Mouse (Mus musculus): Measurements from ENCODE around the gene Fnip2. TPM values are rescaled to one million over a fixed set of nuclear protein-coding genes. Genes with fewer than 3 reads are reported as not detected.

Fnip2 gene
- polyA plus RNA-seq, 1 experiment from 2014 or later = 6.2 TPM

DNA sequence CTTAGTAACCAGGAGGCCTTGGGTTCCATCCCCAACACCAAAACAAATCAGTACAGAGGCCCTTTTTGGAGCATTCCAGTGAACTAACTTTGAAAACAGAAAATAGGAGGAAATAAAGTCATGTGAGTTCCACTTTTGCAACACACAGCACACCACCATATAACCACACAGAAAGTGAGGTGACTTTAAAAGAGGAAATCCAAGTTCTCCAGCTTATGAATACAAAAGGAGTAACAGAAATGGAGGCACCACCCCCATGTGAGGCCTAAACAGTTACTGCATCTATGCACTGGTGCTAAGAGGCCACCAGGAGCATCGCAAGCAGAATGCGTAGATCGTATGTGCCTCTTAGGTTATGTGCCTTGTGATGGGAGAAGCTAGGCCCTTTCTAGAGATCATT, 129.3 kb downstream of the Fnip2 start:
- Histone ChIP-seq H3K9me3 (replicated peaks; ENCODE audit: control insufficient read depth, low read length) (no peaks in the 10 kb centered on the region), H3K4me3 (ENCODE audit: low read depth, low read length) (no peak overlapping the region), H3K9ac (ENCODE audit: low read depth, low read length) (no peak overlapping the region), H3K27me3 (ENCODE audit: control insufficient read depth, insufficient read depth, low read length) (no peaks in the 10 kb centered on the region), H3K36me3 (ENCODE audit: control insufficient read depth, insufficient read depth, low read length) (no peaks in the 10 kb centered on the region), H3K27ac (ENCODE audit: low read depth, low read length) (no peak overlapping the region), H3K4me1 (ENCODE audit: control insufficient read depth, insufficient read depth, low read length) (no peaks in the 10 kb centered on the region), H3K4me2 (no peak overlapping the region)
- no peak for ATAC-seq (replicated peaks; ENCODE audit: insufficient number of reproducible peaks, low FRiP score, low TSS enrichment)
- WGBS (ENCODE audit: insufficient replicate concordance) = 95% methylated on average over 3 of the region's 3 CpGs

- H3K4me1 ChIP-seq (ENCODE audit: control insufficient read depth, insufficient read depth, low read length) = no peaks in the 10 kb centered on the region
- no peak overlapping the region for H3K4me3 ChIP-seq (ENCODE audit: low read depth, low read length)
- no peak for ATAC-seq (replicated peaks; ENCODE audit: insufficient number of reproducible peaks, low FRiP score, low TSS enrichment)
- no peak overlapping the region for H3K9ac ChIP-seq (ENCODE audit: low read depth, low read length)
- no peaks in the 10 kb centered on the region for H3K36me3 ChIP-seq (ENCODE audit: control insufficient read depth, insufficient read depth, low read length)
- no peaks in the 10 kb centered on the region for H3K27me3 ChIP-seq (ENCODE audit: control insufficient read depth, insufficient read depth, low read length)
- 82% methylated on average over 7 of the region's 7 CpGs for WGBS (ENCODE audit: insufficient replicate concordance)
- H3K9me3 ChIP-seq (replicated peaks; ENCODE audit: control insufficient read depth, low read length) = no peaks in the 10 kb centered on the region
- no peak overlapping the region for H3K4me2 ChIP-seq
- H3K27ac ChIP-seq (ENCODE audit: low read depth, low read length) = no peak overlapping the region
These were observed 131.4 kb downstream of the Fnip2 start for GRCm38 (mm10) chr3:79436186-79436585.

- 55% methylated on average over 5 of the region's 5 CpGs for WGBS (ENCODE audit: insufficient replicate concordance)
- no peak overlapping the region for H3K4me3 ChIP-seq (ENCODE audit: low read depth, low read length)
- H3K27me3 ChIP-seq (ENCODE audit: control insufficient read depth, insufficient read depth, low read length) = no peaks in the 10 kb centered on the region
- H3K27ac ChIP-seq (ENCODE audit: low read depth, low read length) = no peak overlapping the region
- H3K9ac ChIP-seq (ENCODE audit: low read depth, low read length) = no peak overlapping the region
- H3K4me2 ChIP-seq = no peak overlapping the region
- no peaks in the 10 kb centered on the region for H3K9me3 ChIP-seq (replicated peaks; ENCODE audit: control insufficient read depth, low read length)
- H3K4me1 ChIP-seq (ENCODE audit: control insufficient read depth, insufficient read depth, low read length) = no peaks in the 10 kb centered on the region
- no peak for ATAC-seq (replicated peaks; ENCODE audit: insufficient number of reproducible peaks, low FRiP score, low TSS enrichment)
- no peaks in the 10 kb centered on the region for H3K36me3 ChIP-seq (ENCODE audit: control insufficient read depth, insufficient read depth, low read length)
These were observed 132.6 kb downstream of the Fnip2 start for GRCm38 (mm10) chr3:79434985-79435384.

DNA sequence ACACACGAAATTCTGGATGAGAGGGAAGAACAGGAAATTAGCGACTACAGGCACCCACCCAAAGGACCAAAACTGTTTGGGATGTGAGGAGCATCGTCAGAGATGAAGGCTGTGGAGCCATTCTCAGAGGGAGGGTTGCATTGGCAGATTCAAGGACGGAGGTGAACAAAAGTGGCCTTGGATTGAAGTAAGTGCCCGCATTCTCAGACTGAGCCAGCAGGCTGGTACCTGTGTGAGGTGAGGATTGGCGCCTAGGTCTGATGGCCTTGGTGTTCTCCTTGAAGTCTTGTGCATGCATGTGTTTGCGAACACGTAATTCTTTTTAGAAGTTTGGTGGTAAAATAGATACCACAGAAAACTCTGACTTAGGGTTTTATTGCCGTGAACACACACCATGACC, 133.2 kb downstream of the Fnip2 start:
- Histone ChIP-seq H3K4me1 (ENCODE audit: control insufficient read depth, insufficient read depth, low read length) (no peaks in the 10 kb centered on the region), H3K27ac (ENCODE audit: low read depth, low read length) (no peak overlapping the region), H3K36me3 (ENCODE audit: control insufficient read depth, insufficient read depth, low read length) (no peaks in the 10 kb centered on the region), H3K4me3 (ENCODE audit: low read depth, low read length) (no peak overlapping the region), H3K27me3 (ENCODE audit: control insufficient read depth, insufficient read depth, low read length) (no peaks in the 10 kb centered on the region), H3K9me3 (replicated peaks; ENCODE audit: control insufficient read depth, low read length) (no peaks in the 10 kb centered on the region), H3K4me2 (no peak overlapping the region), H3K9ac (ENCODE audit: low read depth, low read length) (no peak overlapping the region)
- WGBS (ENCODE audit: insufficient replicate concordance) = 69% methylated on average over 9 of the region's 9 CpGs
- ATAC-seq (replicated peaks; ENCODE audit: insufficient number of reproducible peaks, low FRiP score, low TSS enrichment) = no peak

DNA sequence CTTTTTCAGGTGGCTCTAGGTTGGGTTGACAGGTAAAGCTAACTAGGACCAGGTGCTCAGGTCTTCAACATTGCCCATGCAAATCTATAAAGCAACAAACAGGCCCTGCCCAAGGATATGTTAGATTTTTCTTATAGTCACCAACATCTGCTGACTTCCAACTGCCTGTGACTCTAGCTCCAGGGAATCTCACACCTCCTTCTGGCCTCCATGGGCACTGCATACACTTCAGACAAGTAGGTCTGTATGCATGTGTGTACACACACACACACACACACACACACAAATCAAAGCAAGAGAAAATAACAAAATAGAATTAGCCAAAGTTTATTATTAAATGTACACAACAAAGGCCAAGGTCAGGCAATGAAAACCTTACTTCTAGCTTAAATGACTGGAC, 134.0 kb downstream of the Fnip2 start:
- H3K9me3 ChIP-seq (replicated peaks; ENCODE audit: control insufficient read depth, low read length) = no peaks in the 10 kb centered on the region
- no peaks in the 10 kb centered on the region for H3K36me3 ChIP-seq (ENCODE audit: control insufficient read depth, insufficient read depth, low read length)
- no peak overlapping the region for H3K4me2 ChIP-seq
- ATAC-seq (replicated peaks; ENCODE audit: insufficient number of reproducible peaks, low FRiP score, low TSS enrichment) = no peak
- H3K27ac ChIP-seq (ENCODE audit: low read depth, low read length) = no peak overlapping the region
- H3K27me3 ChIP-seq (ENCODE audit: control insufficient read depth, insufficient read depth, low read length) = no peaks in the 10 kb centered on the region
- H3K4me1 ChIP-seq (ENCODE audit: control insufficient read depth, insufficient read depth, low read length) = no peaks in the 10 kb centered on the region
- H3K9ac ChIP-seq (ENCODE audit: low read depth, low read length) = no peak overlapping the region
- no peak overlapping the region for H3K4me3 ChIP-seq (ENCODE audit: low read depth, low read length)

- ATAC-seq (replicated peaks; ENCODE audit: insufficient number of reproducible peaks, low FRiP score, low TSS enrichment) = no peak
- H3K36me3 ChIP-seq (ENCODE audit: control insufficient read depth, insufficient read depth, low read length) = no peaks in the 10 kb centered on the region
- H3K4me2 ChIP-seq = no peak overlapping the region
- H3K4me3 ChIP-seq (ENCODE audit: low read depth, low read length) = no peak overlapping the region
- no peak overlapping the region for H3K27ac ChIP-seq (ENCODE audit: low read depth, low read length)
- WGBS (ENCODE audit: insufficient replicate concordance) = 82% methylated on average over 1 of the region's 1 CpGs
- H3K9ac ChIP-seq (ENCODE audit: low read depth, low read length) = no peak overlapping the region
- no peaks in the 10 kb centered on the region for H3K4me1 ChIP-seq (ENCODE audit: control insufficient read depth, insufficient read depth, low read length)
- H3K9me3 ChIP-seq (replicated peaks; ENCODE audit: control insufficient read depth, low read length) = no peaks in the 10 kb centered on the region
- no peaks in the 10 kb centered on the region for H3K27me3 ChIP-seq (ENCODE audit: control insufficient read depth, insufficient read depth, low read length)
These were observed 142.2 kb downstream of the Fnip2 start for GRCm38 (mm10) chr3:79425441-79425840.

DNA sequence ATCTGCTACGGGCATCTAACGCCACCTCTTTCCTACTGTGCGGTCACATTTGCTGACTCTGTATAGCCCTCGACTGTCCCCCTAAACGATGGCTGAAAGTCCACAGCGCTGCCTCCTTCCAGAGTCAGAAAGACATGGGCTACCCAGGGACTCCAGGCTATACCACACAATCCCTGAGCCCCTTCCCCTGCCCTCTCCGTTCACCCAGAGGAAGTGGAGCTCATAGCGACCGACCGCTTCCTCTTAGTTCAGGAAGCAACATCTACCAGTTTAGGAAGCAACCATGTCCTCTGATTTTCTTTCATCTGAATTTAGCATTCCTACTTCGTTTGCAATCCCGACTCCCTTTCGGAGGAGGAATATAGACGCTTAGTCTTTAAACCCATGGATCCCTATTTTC, 148.7 kb downstream of the Fnip2 start:
- H3K9me3 ChIP-seq (replicated peaks; ENCODE audit: control insufficient read depth, low read length) = no peaks in the 10 kb centered on the region
- WGBS (ENCODE audit: insufficient replicate concordance) = 86% methylated on average over 14 of the region's 14 CpGs
- no peak for ATAC-seq (replicated peaks; ENCODE audit: insufficient number of reproducible peaks, low FRiP score, low TSS enrichment)
- H3K36me3 ChIP-seq (ENCODE audit: control insufficient read depth, insufficient read depth, low read length) = no peaks in the 10 kb centered on the region
- H3K27me3 ChIP-seq (ENCODE audit: control insufficient read depth, insufficient read depth, low read length) = no peaks in the 10 kb centered on the region
- no peak overlapping the region for H3K9ac ChIP-seq (ENCODE audit: low read depth, low read length)
- H3K27ac ChIP-seq (ENCODE audit: low read depth, low read length) = no peak overlapping the region
- H3K4me2 ChIP-seq = no peak overlapping the region
- H3K4me3 ChIP-seq (ENCODE audit: low read depth, low read length) = no peak overlapping the region
- H3K4me1 ChIP-seq (ENCODE audit: control insufficient read depth, insufficient read depth, low read length) = no peaks in the 10 kb centered on the region

GRCm38 (mm10) chr3:79416944-79417680, 150.5 kb downstream of the Fnip2 start:
- WGBS (ENCODE audit: insufficient replicate concordance) = 66% methylated on average over 4 of the region's 4 CpGs
- no peak for ATAC-seq (replicated peaks; ENCODE audit: insufficient number of reproducible peaks, low FRiP score, low TSS enrichment)
- H3K27me3 ChIP-seq (ENCODE audit: control insufficient read depth, insufficient read depth, low read length) = no peaks in the 10 kb centered on the region

GRCm38 (mm10) chr3:79415929-79416328, 151.7 kb downstream of the Fnip2 start:
- no peak overlapping the region for H3K4me3 ChIP-seq (ENCODE audit: low read depth, low read length)
- no peaks in the 10 kb centered on the region for H3K4me1 ChIP-seq (ENCODE audit: control insufficient read depth, insufficient read depth, low read length)
- ATAC-seq (replicated peaks; ENCODE audit: insufficient number of reproducible peaks, low FRiP score, low TSS enrichment) = no peak
- H3K9ac ChIP-seq (ENCODE audit: low read depth, low read length) = no peak overlapping the region
- no peak overlapping the region for H3K27ac ChIP-seq (ENCODE audit: low read depth, low read length)
- H3K9me3 ChIP-seq (replicated peaks; ENCODE audit: control insufficient read depth, low read length) = no peaks in the 10 kb centered on the region
- H3K36me3 ChIP-seq (ENCODE audit: control insufficient read depth, insufficient read depth, low read length) = no peaks in the 10 kb centered on the region
- H3K27me3 ChIP-seq (ENCODE audit: control insufficient read depth, insufficient read depth, low read length) = no peaks in the 10 kb centered on the region
- no peak overlapping the region for H3K4me2 ChIP-seq

More at GRCm38 (mm10) chr3:79416944-79417680, 150.5 kb downstream of the Fnip2 start:
- Histone ChIP-seq H3K4me2 (no peak overlapping the region), H3K4me1 (ENCODE audit: control insufficient read depth, insufficient read depth, low read length) (no peaks in the 10 kb centered on the region), H3K9me3 (replicated peaks; ENCODE audit: control insufficient read depth, low read length) (no peaks in the 10 kb centered on the region), H3K4me3 (ENCODE audit: low read depth, low read length) (no peak overlapping the region), H3K27ac (ENCODE audit: low read depth, low read length) (no peak overlapping the region), H3K36me3 (ENCODE audit: control insufficient read depth, insufficient read depth, low read length) (no peaks in the 10 kb centered on the region), H3K9ac (ENCODE audit: low read depth, low read length) (no peak overlapping the region)
